Mouse (Mus musculus) left cerebral cortex, adult 8-10 months (tissue): Measurements from ENCODE around the gene Khdc1c. TPM values are rescaled to one million over a fixed set of nuclear protein-coding genes. Genes with fewer than 3 reads are reported as not detected.
"Not testable (repeated sequence)": the region's sequence is repeated elsewhere in the genome, so short reads cannot be mapped to it uniquely, and the experiment has no call there.

ENCODE experiments used
- DNase-seq, 2 experiments: peaks; one replicate each; pipeline ENCODE4 v3.0.0; 2022; ENCODE audit warnings: low spot score in 2 of 2
- total RNA-seq, 4 experiments: library from RNA; stranded (reverse); gene quantifications; 2 replicates each; pipeline ENCODE4 v1.2.4; 2022

The Khdc1c gene
- total RNA-seq, result not detected

DNA sequence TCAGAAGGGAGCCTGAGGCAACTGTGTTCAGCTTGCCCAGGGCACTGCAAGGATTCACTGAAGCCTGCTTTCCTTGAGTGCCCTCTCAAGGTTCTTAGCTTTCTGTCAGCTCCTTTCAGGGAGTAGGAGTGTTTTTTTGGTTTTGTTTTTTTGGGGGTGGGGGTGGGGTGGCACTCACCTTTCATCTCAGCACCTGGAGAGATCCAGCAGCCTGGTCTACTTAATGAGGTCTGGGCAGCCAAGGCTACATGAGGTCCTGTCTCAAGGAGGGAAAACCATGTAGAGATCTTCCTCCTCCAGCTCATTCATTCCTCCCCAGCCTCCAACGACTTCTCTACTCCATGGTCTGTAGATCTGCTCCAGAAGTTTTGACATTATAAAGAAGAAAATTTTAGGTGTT is at the start of gene Khdc1c:
Gene Khdc1c, plus strand, starts transcription at position 301 of the 400 bp plus-strand sequence.
- DNase-seq, result not testable (repeated sequence)

DNA sequence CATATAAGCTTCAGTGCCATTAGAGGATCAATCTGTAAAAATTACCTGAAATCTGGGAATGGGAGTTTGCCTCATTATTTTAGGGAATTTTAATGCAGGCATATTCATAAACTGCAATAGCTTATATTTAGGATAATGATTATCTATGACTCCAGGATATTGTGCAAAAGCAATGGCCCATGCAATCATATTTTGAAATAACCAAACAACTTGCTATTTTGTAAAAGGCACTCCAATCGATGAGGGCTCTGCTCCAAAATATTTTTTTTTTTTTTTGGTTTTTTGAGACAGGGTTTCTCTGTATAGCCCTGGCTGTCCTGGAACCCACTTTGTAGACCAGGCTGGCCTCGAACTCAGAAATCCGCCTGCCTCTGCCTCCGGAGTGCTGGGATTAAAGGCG is 47.9 kb upstream of the Khdc1c start:
- DNase-seq, result not testable (repeated sequence)

DNA sequence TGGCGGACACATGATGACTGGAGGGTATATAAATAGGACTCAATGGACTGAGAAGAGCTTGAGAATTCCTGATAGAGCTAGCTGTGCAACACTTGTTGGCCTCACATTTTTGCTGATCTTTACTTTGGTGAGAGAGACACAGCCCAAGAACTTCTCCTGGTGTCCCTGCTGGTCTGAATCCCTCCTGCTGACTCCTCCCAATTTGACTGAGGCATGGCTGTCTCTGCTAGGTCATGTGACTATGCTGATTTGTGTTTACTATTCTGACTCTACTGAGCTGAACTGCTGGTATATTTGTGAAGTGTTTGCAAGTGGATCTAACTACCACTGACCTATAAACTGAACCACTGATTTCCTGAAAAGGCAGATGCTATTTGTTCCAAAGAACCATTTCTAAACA is 46.5 kb upstream of the Khdc1c start:
- no peak for DNase-seq

DNA sequence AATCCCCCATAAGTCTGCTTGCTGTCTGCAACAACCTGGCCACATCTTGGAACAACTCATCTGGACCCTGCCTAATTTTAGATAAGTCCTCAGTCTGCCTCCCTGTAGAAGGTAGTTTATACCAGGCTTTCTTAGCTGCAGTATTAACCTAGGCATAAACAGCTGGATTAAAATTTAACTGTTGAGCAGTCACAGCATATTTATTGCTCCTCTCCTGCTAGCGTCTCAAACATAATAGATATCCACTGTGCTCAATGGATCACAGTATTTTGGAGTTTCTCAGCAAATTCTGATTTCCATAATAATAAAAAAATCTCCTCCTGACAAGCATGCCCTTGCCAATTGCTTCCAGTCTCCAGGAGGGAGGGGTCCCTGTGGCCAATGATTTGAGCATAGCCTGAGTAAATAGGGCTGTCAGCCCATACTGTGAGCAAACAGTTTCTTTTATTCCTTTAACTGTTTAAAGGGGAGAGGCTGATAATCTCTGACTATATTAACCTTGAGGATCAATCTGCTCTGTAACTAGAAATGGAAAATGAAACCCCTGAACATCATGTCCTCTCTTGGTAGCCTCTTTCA is 44.0 kb upstream of the Khdc1c start:
- DNase-seq, result no peak

DNA sequence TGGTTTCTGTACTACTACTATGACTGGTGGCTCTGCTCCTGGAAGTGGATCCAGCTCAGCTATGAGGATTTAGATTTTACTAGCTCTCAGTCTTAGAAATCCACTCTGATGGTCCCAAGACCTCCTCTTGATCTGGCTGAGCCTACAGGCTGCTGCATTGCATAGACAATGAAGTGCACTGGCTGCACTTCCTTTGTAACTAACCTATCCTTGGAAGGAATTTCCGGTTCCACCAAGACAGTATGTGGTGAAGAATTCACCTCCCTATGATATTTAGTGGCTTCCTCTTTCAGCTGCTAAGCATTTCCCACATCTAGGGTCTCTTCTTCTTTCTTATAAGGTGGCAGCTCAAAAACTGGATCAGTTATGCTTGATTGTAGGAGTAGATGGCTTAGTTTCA is 43.5 kb upstream of the Khdc1c start:
- no peak for DNase-seq

DNA sequence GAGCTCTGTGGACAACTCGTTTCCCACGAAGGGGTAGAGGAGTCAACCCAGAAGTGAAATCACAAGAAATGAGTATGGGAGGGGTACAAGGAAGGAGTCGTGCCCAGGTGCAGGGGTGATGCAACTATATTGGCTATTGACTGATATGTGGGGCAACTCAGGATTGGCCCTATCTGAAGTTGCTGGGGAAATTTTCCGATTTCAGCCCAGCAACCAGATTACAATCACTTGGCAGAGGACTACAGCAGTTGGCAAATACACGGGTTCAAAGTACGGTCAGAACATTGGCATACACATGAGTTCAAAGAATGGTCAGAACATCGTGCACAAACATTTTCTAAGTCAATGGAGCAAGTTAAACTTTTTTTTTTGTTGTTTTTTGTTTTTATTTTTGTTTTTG is 41.4 kb upstream of the Khdc1c start:
- DNase-seq, result no peak

DNA sequence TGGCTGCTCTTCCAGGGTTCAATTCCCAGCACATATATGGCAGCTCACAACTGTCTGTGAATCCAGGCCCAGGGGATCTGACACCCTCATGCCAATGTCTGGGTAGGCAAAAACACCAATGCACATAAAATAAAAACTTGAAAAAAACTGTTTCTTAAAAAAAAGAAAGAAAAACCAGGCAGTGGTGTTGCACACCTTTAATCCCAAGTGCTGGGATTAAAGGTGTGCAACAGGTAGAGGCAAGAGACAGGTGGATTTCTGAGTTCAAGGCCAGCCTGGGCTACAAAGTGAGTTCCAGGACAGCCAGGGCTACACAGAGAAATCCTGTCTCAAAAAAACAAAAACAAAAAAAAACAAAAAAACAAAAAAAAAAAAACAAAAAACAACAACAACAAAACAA is 37.0 kb upstream of the Khdc1c start:
- DNase-seq, result not testable (repeated sequence)

DNA sequence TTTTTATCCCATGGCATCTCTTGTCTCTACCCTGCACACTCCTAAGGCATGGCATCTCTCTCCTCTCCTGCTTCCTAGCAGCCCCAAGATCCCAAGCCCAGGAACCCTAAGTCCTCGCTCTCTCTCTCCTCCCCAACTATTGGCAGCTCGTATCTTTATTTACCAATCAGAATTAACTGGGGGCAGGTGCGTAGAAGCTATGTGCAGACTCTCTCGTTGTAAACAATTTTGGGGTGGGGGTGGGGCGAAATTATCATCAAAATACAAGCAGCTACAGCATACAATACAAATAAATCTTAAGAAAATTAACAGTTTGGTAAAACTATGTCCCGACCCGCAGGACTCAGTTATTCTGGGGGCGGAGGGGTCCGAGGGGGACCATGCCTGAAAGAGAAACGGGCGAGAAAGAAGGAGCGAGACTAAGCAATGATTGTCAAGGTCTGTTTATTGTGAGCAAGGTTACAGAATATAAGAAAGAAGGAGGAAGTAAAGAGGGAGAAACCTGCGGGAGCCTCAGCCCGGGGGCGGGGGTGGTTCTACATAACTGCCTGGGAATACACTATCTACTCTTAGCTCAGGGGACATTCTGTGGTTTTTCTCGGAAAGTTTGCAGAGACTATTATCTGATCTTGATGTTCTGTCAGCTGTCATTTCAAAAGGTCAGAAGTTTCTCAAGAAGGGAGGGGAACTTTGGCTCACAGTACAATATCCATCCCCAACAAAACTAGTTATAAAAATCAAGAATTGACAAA is 34.7 kb upstream of the Khdc1c start:
- DNase-seq, result no peak

DNA sequence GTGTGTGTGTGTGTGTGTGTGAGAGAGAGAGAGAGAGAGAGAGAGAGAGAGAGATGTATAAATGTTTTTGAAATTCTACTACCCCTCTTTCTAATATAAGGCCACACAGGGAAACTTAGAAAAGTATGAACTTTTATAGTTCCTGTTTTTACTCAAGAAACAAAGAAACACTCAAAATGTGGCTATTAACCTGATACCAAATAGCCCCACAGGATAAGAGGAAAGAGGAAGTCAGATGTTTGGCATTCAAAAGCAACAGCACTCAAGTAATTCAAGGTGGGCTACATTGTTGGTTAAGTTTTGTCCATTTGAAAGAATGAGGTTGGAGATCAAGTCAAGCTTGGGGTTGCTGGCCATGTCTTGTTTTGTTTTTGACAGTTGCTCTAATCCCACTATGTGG is 32.3 kb upstream of the Khdc1c start:
- no peak for DNase-seq

DNA sequence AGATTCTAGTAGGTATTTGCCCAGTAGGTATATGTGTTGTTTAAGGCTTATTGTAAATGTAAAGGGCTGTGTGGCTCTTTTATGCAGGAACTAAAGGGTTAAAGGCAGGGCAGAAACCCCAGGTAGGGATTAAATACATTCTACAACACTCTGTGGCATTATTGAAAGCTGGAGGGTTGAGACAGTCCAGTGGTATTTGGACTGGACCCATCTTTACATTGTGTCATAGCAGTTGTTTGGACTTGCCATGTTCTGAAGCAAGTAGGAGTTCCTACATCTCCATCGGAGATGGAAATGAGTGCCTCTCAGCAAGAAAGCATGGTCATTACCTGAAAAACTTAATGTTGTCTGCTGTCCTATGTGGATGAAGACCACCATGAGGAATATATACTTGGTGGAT is 27.4 kb upstream of the Khdc1c start:
- DNase-seq, result no peak

DNA sequence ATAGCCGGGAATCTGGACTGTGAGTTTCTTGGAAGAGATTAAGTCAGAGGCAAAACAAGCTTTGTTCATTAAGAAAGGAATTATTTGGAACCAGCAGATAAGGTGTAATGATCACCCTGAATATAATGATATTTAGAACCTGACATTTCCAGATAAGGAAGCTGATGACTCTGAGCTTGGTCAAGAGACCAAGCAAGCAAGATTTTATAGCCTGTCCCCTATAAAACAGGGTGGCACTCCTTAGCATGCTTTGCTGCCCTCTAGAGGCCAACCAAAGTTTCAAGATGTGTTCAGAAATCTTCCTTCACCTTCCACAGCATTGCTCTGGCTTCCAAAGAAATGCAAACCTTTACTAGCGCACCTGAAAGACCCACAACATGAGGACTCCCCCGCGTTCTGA is 23.9 kb upstream of the Khdc1c start:
- DNase-seq, result peak; percentile 8 to 12

DNA sequence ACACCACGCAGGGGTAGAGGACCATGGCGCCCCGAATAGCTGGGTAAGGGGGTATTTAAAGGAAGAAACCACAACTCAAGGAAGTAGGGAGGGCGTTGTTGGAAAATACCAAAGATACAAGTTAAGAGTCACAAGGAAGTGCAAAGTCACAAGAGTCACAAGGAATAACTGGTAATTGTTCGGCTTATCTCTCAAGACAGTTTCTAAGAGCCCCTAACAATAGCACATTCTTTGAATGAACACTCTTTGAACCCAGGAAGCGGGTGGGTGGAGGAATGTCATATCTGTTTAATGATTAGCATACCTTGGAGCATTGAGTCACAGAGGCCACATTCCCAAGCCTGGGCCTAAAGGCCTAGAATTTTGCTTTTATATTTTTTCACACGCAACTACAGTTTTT is 23.4 kb upstream of the Khdc1c start:
- not testable (repeated sequence) for DNase-seq

DNA sequence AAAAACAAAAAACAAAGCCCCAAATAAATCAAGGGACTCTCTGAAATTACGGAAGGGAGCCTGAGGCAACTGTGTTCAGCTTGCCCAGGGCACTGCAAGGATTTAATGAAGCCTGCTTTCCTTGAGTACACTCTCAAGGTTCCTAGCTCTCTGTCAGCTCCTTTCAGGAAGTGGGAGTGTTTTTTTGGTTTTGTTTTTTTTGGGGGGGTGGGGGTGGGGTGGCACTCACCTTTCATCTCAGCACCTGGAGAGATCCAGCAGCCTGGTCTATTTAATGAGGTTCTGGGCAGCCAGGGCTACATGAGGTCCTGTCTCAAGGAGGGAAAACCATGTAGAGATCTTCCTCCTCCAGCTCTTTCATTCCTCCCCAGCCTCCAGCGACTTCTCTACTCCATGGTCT is 18.8 kb upstream of the Khdc1c start, which contains the start of gene Khdc1a:
Gene Khdc1a, plus strand, starts transcription at position 301 of the 400 bp plus-strand sequence.
- DNase-seq, result no peak

DNA sequence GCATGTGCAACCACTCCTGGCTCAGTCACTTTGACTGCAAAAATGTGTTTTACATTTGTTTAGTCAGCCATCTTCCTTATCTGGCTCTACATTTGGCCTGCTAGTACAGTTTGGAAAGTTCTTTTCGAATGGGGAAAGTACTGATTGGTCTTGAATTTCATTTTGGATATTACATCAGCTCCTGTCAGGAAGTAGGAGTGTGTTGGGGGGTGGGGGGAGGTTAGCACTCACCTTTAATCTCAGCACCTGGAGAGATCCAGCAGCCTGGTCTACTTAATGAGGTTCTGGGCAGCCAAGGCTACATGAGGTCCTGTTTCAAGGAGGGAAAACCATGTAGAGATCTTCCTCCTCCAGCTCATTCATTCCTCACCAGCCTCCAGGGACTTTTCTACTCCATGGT is 15.1 kb downstream of the Khdc1c start, which contains the start of gene Khdc1b:
Gene Khdc1b, plus strand, starts transcription at position 301 of the 400 bp plus-strand sequence.
- no peak for DNase-seq

DNA sequence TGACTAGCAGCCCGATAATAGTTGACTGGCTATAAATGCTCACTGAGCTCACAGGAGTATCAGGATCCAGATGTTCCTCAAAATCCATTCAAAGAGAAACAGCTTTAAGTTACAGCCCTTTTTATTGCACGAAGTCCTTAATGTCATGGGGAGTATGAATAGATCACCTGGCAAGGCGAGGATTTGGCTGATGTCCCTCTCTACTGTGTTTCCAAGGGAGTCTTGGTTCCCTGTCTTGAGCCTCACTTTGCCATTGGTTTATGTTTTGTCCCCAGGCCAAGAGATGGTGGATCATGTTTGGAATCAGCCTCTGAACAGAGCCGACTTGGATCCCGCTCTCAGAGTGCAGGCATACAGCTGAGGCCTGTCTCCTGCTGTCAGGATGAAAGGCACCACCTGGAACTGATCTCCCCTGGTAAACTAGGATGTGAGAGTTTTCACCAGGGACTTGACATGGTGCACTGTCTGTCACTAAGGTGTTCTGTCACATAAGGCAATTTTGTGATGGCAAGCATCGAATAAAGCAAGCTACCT is 23.1 kb downstream of the Khdc1c start:
- no peak for DNase-seq

DNA sequence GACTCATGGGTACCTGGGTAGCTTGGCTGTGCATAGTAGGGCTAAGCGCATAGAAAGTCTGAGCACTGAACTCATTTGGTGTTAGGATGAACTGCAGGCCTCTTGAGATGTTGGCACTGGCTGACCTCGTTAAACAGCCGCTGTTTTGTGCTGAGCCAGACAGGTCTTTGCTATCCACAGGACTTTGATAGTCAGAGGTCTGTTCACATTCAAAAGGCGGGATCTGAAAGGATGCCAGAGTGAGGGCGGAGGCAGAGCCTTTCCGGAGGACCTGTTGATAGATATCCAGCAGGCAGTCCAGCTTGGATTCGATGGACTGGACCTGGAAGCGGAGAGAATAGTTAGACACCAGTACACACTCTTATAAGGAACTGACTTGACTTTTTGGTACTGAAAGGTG is 34.7 kb downstream of the Khdc1c start:
- DNase-seq, result no peak

DNA sequence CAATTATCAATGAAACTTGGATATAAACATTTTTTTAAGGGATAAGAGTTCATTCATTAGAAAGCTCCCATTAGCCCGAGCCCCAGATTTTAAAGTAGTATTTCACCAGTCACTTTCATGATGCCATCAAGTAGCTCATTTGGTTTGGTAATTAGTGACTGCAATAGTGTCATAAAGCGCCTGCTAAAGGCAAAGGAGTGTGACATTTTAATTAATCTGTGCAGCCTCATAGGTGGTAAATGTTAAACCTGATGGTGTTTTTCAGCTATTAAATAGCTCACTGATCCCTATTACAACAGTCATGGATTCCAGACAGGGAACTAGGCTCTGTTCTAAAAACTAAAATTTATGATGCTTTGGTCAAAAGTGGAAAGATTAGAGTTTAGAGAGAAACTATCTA is 39.1 kb downstream of the Khdc1c start:
- DNase-seq, result no peak

DNA sequence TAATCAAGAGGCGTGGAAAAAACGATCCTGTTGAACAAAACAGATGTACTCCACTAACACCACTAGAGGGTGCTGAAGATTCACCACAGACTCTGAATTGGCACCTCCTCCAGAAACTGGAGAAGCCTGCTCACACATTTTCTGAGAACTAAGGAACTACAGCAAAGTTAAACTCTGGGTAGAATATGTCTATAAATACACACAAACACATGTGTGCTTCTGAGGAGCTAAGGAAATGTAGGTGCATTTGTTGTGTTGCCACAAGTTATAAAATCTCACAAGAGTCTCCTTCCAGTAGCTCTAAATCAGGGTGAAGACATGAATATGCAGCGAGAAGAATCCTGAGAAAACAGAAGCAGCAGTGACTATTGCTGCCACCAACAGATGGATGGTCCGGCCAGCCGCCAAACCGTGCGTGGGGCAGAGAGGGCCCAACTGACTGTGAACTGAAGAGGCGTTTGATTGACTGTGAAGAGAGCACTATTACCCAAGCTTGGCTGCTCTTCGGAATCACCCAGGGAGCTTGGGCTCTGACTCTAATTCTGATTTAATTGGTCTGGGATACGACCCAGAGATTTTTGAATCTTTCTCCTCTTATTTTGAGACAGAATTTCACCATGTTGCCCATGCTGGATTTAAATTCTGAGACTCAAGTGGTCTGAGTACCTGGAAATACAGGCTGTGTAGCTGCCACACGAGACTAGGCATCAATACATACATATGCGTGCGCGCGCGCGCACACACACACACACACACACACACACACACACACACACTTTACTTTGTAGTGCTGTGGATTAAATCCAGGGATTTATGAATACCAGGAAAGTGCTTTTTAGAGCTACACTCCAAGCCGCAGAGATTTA is 43.4 kb downstream of the Khdc1c start:
- peak; percentile 50 to 83 for DNase-seq

DNA sequence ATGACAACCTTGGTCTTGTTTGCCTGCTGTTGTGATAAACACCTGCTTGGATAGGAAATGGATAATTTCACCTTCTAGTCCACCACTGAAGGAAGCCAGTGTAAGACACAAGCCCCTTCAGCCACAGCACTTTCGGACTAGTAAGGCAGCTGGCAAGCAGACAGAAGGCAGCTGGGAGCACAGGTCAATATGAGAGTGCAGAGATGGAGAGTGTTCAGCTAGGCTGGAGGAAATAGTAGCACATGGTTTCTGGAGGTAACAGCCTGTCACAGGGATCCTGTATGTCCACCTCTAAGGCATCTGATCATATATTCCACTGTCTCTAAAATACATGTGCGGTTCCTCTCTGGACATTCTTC is 44.0 kb downstream of the Khdc1c start:
- no peak for DNase-seq

DNA sequence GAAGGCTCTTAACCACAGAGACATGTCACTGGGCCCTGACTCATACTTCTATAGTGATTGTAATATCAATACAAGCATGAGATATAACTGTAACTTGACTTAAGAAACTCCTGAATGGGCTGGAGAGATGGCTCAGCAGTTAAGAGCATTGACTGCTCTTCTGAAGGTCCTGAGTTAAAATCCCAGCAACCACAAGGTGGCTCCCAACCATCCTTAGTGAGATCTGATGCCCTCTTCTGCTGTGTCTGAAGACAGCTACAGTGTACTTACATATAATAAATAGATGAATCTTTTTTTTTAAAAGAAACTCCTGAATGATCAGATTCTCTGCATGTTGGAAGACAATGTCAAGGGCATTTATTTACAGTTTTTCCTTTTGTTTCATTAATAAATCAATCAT is 51.2 kb downstream of the Khdc1c start:
- no peak for DNase-seq
